Mouse (Mus musculus) subcutaneous adipose tissue, adult 2 months (tissue): ENCODE data around the gene Lin28b. TPM values are rescaled to one million over a fixed set of nuclear protein-coding genes. Genes with fewer than 3 reads are reported as not detected.

ENCODE experiments used
- polyA plus RNA-seq: library from polyadenylated mRNA; depleted of rRNA; stranded (reverse); fragments of >200 nt; gene quantifications from 2 replicates; pipeline ENCODE4 v1.2.3, GENCODE M21; 2012; ENCODE audit warnings: low replicate concordance; rRNA removed

The Lin28b gene
- not detected in 2 replicates for polyA plus RNA-seq

GRCm38 (mm10) chr10:45485761-45486602 is at the start of gene Lin28b:
Gene Lin28b (minus strand): TSS chr10:45486395.

DNA sequence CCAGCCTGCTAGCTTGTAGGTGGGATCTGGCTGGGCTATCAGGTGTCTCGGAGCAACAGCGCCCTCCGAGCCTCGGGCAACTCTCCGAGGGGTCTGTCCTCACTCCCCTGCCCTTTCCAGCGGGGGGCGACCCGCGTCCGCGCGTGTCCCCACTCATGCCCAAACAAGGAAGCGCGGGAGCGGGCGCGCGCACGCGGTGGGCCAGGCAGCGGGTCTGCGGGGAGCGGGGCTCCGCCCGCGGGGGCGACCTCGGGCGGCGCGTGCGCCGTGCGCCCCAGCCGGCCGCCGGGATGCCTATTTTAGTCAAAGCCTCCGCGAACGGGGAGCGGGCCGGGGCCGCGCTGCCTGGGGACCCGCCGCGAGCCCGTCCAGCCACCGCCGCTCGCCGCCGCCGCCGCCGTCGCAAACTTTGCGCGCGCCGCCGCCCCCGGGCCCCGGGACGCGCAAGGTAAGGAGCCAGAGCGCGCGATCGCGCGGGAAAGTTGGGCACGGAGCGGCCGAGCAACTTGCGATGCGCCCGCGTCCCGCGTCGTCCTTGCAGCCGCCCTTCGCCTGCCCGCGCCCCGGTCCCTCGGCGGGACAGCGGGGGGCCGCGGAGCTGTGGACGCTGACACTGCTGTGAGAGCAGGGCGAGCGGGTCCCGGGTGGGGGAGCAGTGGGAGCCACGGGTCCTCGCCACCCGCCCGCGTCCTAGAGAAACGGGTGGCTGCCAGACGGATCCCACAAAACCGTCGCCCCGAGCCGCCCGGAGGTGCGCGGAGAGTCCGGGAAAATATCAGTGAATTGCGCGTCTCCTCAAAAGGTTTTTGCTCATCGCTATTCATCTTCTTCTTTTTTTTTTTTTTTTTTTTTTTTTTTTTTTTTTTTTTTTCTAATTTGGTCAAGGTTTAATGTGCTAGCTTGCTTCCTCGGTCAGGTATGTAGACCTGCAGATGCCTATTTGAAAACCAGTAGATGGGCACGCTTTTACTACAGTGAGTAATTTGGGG is 150.5 kb downstream of the Lin28b start, which contains the start of gene Bves:
Gene Bves, plus strand, starts transcription at position 339 of the 989 bp plus-strand sequence.

Other genes starting within 250 kb of the Lin28b start
- 0.34 and 9.7 TPM in 2 replicates for gene Bves, start 150.6 kb downstream of the Lin28b start, polyA plus RNA-seq
- 6.1 and 13.6 TPM in 2 replicates for gene Hace1, start 91.4 kb upstream of the Lin28b start, polyA plus RNA-seq